Mouse (Mus musculus) WW6 (cell line): ENCODE results near the gene Ndufaf7.
A peak's percentile ranks its signal among the peaks of the same experiment; 100 is the strongest.

Experiments
- DNase-seq: peaks from one replicate; pipeline ENCODE4 v3.0.0-alpha.2; 2013; ENCODE audit warnings: low read depth, low spot score

The Ndufaf7 gene

GRCm38 (mm10) chr17:78936466-78937228 lies at the start of gene Ndufaf7, which contains the start of gene Cebpz:
TSS of gene Ndufaf7 (plus strand) at chr17:78937136.
TSS of gene Cebpz (minus strand) at chr17:78937066.
- peak; percentile 98 for DNase-seq

- DNase-seq, result no peak
Observed at GRCm38 (mm10) chr17:78888554-78888953, 48.4 kb upstream of the Ndufaf7 start.

GRCm38 (mm10) chr17:78889184-78889583 lies 47.8 kb upstream of the Ndufaf7 start:
- DNase-seq, result no peak

- DNase-seq, result no peak
Observed at GRCm38 (mm10) chr17:78891020-78891419, 45.9 kb upstream of the Ndufaf7 start.

- no peak for DNase-seq
Observed at GRCm38 (mm10) chr17:78894991-78895390, 41.9 kb upstream of the Ndufaf7 start.

GRCm38 (mm10) chr17:78895394-78895793 lies 41.5 kb upstream of the Ndufaf7 start:
- peak; percentile 42 for DNase-seq

GRCm38 (mm10) chr17:78903158-78903557 lies 33.8 kb upstream of the Ndufaf7 start:
- no peak for DNase-seq

- DNase-seq, result no peak
Observed at GRCm38 (mm10) chr17:78906892-78907291, 30.0 kb upstream of the Ndufaf7 start, which contains the start of gene Sult6b1. TSS of gene Sult6b1 (minus strand) at chr17:78906992.

GRCm38 (mm10) chr17:78909374-78909773 lies 27.6 kb upstream of the Ndufaf7 start:
- no peak for DNase-seq

- peak; percentile 46 for DNase-seq
Observed at GRCm38 (mm10) chr17:78912861-78913281, 24.1 kb upstream of the Ndufaf7 start.

GRCm38 (mm10) chr17:78913921-78914320 lies 23.0 kb upstream of the Ndufaf7 start:
- no peak for DNase-seq

GRCm38 (mm10) chr17:78915772-78916171 lies 21.2 kb upstream of the Ndufaf7 start:
- DNase-seq, result no peak

GRCm38 (mm10) chr17:78916369-78916813 lies 20.5 kb upstream of the Ndufaf7 start, which contains the start of gene Cebpzos:
TSS of gene Cebpzos (plus strand) at chr17:78916500.
- DNase-seq, result peak; percentile 95

GRCm38 (mm10) chr17:78916899-78917298 lies 20.0 kb upstream of the Ndufaf7 start:
- no peak for DNase-seq

GRCm38 (mm10) chr17:78917696-78918095 lies 19.2 kb upstream of the Ndufaf7 start:
- DNase-seq, result no peak

GRCm38 (mm10) chr17:78935857-78936256 lies 1.1 kb upstream of the Ndufaf7 start:
- no peak for DNase-seq

GRCm38 (mm10) chr17:78937229-78937853 lies 405 bp downstream of the Ndufaf7 start:
- no peak for DNase-seq

- DNase-seq, result no peak
Observed at GRCm38 (mm10) chr17:78938927-78939326, 2.0 kb downstream of the Ndufaf7 start.

- DNase-seq, result no peak
Observed at GRCm38 (mm10) chr17:78942579-78942978, 5.6 kb downstream of the Ndufaf7 start.

GRCm38 (mm10) chr17:78951225-78951624 lies 14.3 kb downstream of the Ndufaf7 start:
- no peak for DNase-seq

- no peak for DNase-seq
Observed at GRCm38 (mm10) chr17:78952070-78952469, 15.1 kb downstream of the Ndufaf7 start.

GRCm38 (mm10) chr17:78953240-78953639 lies 16.3 kb downstream of the Ndufaf7 start:
- no peak for DNase-seq

- DNase-seq, result no peak
Observed at GRCm38 (mm10) chr17:78959473-78959872, 22.5 kb downstream of the Ndufaf7 start.
